Mouse (Mus musculus): ENCODE data around the gene Galntl6.

DNA sequence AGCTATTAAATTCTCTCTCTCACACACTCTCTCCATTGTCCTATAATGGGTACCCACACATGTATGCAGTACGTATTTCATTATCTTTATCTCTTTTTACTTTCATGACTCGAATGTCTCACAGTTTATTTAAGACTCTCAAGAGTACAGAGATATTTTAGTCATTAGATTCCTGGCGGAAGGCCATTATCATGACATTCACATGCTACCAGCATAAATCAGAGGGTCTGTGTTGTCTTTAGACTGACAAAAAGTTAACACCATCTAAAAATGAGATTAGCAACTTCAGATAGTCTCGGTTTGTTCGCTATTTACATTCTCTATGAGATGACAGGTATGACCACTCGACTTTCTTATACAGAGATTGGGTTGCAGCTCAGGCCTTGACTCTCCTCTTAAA, 985.4 kb downstream of the Galntl6 start:
- TF ChIP-seq TAL1 (IDR thresholded peaks at IDR 0.05; ENCODE audit: low read length): no peak
- no peak for TF ChIP-seq GATA1 (IDR thresholded peaks at IDR 0.05; ENCODE audit: low read length)
